8 mouse cellular contexts compared by ENCODE assay signal in the genomic region with DNA sequence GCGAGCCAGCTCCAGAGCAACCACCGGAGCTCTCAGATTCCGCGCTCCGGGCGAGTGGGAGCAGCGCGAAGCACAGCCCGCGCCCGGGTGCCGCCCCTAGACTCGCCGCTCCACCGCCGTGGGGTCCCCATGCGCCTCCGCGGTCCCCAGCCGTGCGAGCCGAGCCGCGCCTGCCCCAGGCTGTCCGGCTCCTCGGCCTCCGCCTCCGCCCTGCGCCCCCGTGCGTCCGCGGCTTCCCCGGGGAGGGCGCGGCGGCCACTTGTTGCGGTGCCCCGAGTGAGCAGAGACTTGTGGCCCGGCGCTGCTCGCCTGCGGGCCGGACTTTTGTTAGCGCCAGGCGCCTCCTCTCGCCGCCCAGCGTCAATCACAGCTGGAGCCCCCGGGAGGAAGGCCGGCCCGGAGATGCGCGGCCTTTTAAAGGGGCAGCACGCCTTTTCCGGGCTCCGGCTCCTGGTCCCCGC. TPM values are rescaled to one million over a fixed set of nuclear protein-coding genes. Genes with fewer than 3 reads are reported as not detected.
A peak's percentile ranks its signal among the peaks of the same experiment; 100 is the strongest.
DNase-seq lines count a peak whose midpoint lies in the region; ATAC-seq lines count a peak whose summit lies in the region.

Fbxl7 (minus strand) TSS at position 330 of the 461 bp plus-strand sequence.

- peak within 1 kb of the TSS; percentile 84 for H3K4me3 ChIP-seq in intestine, embryonic 15.5 days (replicated peaks)
- peak within 1 kb of the TSS; percentile 85 for H3K4me3 ChIP-seq in midbrain, embryonic 12.5 days

- no peaks in the 10 kb centered on the region for H3K9me3 ChIP-seq in intestine, embryonic 15.5 days
- no peaks in the 10 kb centered on the region for H3K9me3 ChIP-seq in midbrain, embryonic 12.5 days

- intact Hi-C loops in gastrocnemius, postnatal 36 days (cut with DNase I), result loop anchor here (10.0 kb wide), 1 partner anchor 250 kb away; no protein-coding TSS in a partner anchor
- intact Hi-C loops in left cerebral cortex, postnatal 4 days (cut with DNase I), result loop anchor here (10.0 kb wide), 1 partner anchor 250 kb away; no protein-coding TSS in a partner anchor

- H3K9ac ChIP-seq in intestine, embryonic 15.5 days, result peak within 1 kb of the TSS; percentile 82
- peak within 1 kb of the TSS; percentile 83 for H3K9ac ChIP-seq in midbrain, embryonic 12.5 days (replicated peaks)

- no peaks in the 10 kb centered on the region for H3K4me1 ChIP-seq in intestine, embryonic 15.5 days (replicated peaks)
- peaks cover 10% of the 10 kb centered on the region for H3K4me1 ChIP-seq in midbrain, embryonic 12.5 days

- peak within 1 kb of the TSS; percentile 89 for H3K27ac ChIP-seq in intestine, embryonic 15.5 days
- H3K27ac ChIP-seq in midbrain, embryonic 12.5 days (replicated peaks), result peak within 1 kb of the TSS; percentile 88

- peak within 1 kb of the TSS; percentile 86 for H3K4me2 ChIP-seq in intestine, embryonic 15.5 days (replicated peaks)
- H3K4me2 ChIP-seq in midbrain, embryonic 12.5 days (replicated peaks), result peak within 1 kb of the TSS; percentile 76

- WGBS in intestine, embryonic 15.5 days, result under 1% methylated on average over 58 of the region's 58 CpGs
- WGBS in midbrain, embryonic 12.5 days, result under 1% methylated on average over 54 of the region's 58 CpGs

- H3K36me3 ChIP-seq in intestine, embryonic 15.5 days, result no peaks in the 10 kb centered on the region
- no peaks in the 10 kb centered on the region for H3K36me3 ChIP-seq in midbrain, embryonic 12.5 days

- ATAC-seq in intestine, embryonic 15.5 days, result peak; percentile 94
- peak; percentile 91 for ATAC-seq in midbrain, embryonic 12.5 days (ENCODE audit: low FRiP score, low read depth)
- no peak for ATAC-seq in inflammation-experienced regulatory T-cells, adult 6 months

- no peaks in the 10 kb centered on the region for H3K27me3 ChIP-seq in intestine, embryonic 15.5 days (replicated peaks)
- peaks cover 6% of the 10 kb centered on the region; the same call in 1 of the 2 replicates for H3K27me3 ChIP-seq in midbrain, embryonic 12.5 days

- DNase-seq in adrenal gland, postnatal 36 days, result peak; percentile 95
- DNase-seq in embryo, embryonic 11 days, result peak; percentile 93
- DNase-seq in gastrocnemius, postnatal 36 days, result peak; percentile 78 to 81
- DNase-seq in left cerebral cortex, postnatal 4 days, result peak; percentile 78
- DNase-seq in spleen, postnatal 36 days (ENCODE audit: low spot score in 2 of 2), result peak; percentile 6 to 8

RNA-seq across cellular contexts. Expression of gene Fbxl7, which starts in this region (rescaled TPM):
- 10 to 100 TPM; 13.4 to 13.5 TPM for total RNA-seq in adrenal gland, postnatal 36 days (2021)
- 1 to 10 TPM; 1.4 TPM for total RNA-seq in gastrocnemius, postnatal 36 days (2021)
- 11.3 TPM in 2 replicates for polyA plus RNA-seq in intestine, embryonic 15.5 days (2015; fragmentation: Nextera tagmentation; extraction: Ambion mirVana)
- 1 to 10 TPM; 6.6 to 6.7 TPM for total RNA-seq in left cerebral cortex, postnatal 4 days (2021)
- 20.8 and 27.2 TPM in 2 replicates for polyA plus RNA-seq in midbrain, embryonic 12.5 days (2016; fragmentation: Nextera tagmentation; extraction: Ambion mirVana)
- polyA plus RNA-seq in inflammation-experienced regulatory T-cells, adult 6 months (2017; shearing (Covaris generic)), result under 1 TPM in 2 of 3 experiments, not detected in 1; 0.19 to 0.79 TPM

Comparison
In these comparisons a context has a peak if more than half of its experiments do, and no peak if none do; other contexts are left out.
1. DNase-seq: peak in every context shown above with its lines; median percentile 95 in adrenal gland, postnatal 36 days; 93 in embryo, embryonic 11 days; 80 in gastrocnemius, postnatal 36 days; 78 in left cerebral cortex, postnatal 4 days; 7 in spleen, postnatal 36 days.